Mouse (Mus musculus) cerebellum, postnatal 14 days (tissue): Measurements from ENCODE around the gene Tyw1.

Experiments used
- DNase-seq, 2 experiments: peaks; one replicate each; pipeline ENCODE4 v3.0.0; 2021; ENCODE audit warnings: mixed read lengths in 2 of 2

The Tyw1 gene

DNA sequence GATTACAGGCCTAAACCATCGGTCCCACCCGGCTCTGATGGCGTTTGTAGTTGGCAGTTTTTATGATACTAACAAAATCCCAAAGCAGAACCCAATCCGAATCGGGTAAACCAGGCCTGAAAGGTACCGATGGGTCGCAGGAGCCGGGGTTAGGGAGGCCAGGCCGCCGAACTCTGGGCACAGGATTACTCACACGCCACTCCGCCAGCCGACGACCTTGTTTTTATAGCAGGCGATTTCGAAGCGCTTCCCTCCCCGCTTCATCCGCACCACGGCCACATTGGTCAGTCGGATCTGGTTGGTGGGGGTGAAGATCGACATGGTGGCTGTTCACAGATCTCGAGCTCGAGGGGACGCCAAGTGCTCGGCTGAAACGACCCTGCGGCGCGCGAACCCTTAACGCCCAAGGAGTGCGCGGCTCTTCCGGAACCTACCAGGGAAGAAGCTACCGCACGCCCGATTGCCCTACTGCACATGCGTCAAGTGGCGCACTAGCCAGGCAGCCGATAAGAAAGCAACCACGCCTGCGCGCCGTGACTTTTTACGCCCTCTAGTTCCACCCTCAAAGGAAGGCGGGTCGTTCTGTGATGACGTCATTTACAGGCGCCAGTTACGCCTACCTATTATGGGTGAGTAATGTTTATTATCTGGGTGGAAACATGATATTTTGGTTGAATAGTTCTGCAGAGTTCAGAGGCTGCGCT lies at the start of gene Tyw1, which contains the start of gene Sbds:
Gene Tyw1, plus strand, starts transcription at position 603 of the 704 bp plus-strand sequence.
Gene Sbds, minus strand, starts transcription at position 514 of the 704 bp plus-strand sequence.
- DNase-seq = peak; percentile 97 to 98

DNA sequence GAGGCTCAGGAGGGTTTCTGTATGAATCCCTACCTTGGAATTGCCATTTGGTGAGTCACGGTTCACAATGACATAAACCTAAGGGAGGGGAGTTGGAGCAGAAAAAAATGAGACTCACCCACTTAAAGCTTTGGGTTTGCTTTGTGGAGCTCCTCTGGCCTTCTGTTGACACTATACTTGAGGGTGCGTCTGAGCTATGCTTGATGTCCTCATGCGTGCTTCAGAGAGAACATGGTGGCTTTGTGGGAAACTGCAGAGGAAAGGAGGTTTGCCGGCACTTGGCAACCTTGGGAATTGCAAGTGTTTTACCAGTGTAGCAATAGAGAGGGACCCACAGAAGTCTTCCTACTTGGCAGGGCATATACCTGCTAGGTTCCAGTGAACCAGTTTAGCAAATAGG lies 48.1 kb upstream of the Tyw1 start:
- DNase-seq = no peak

- no peak for DNase-seq
Measured at GRCm38 (mm10) chr5:130212956-130213355, 42.5 kb upstream of the Tyw1 start.

GRCm38 (mm10) chr5:130216781-130217180 lies 38.6 kb upstream of the Tyw1 start, which contains the start of gene Tmem248:
Gene Tmem248 (plus strand): TSS chr5:130217081.
- DNase-seq = no peak

GRCm38 (mm10) chr5:130217406-130217805 lies 38.0 kb upstream of the Tyw1 start:
- no peak for DNase-seq

DNA sequence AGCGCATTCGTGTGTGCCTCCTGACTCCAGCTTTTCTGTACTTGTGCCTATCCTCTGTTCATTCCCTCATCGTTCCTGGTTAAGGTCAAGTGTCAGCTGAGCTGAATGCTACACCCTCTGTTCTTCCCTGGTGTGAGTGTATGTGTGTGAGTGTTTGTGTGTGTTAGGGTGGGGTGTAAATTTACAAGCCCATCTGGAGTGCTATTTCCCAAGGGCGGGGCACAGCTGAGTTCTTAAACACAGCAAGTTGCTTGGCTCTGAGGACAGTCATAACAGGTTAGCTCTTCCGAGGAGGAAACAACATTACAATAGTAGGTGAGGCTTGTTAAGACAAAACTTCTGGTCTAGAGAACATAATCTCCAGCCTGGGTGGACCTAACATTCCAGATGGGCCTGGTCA lies 37.1 kb upstream of the Tyw1 start:
- no peak for DNase-seq

- peak in 1 of 2 experiments; percentile 14 for DNase-seq
Measured at GRCm38 (mm10) chr5:130221316-130221715, 34.1 kb upstream of the Tyw1 start.

- DNase-seq = no peak
Measured at GRCm38 (mm10) chr5:130221760-130222145, 33.7 kb upstream of the Tyw1 start.

DNA sequence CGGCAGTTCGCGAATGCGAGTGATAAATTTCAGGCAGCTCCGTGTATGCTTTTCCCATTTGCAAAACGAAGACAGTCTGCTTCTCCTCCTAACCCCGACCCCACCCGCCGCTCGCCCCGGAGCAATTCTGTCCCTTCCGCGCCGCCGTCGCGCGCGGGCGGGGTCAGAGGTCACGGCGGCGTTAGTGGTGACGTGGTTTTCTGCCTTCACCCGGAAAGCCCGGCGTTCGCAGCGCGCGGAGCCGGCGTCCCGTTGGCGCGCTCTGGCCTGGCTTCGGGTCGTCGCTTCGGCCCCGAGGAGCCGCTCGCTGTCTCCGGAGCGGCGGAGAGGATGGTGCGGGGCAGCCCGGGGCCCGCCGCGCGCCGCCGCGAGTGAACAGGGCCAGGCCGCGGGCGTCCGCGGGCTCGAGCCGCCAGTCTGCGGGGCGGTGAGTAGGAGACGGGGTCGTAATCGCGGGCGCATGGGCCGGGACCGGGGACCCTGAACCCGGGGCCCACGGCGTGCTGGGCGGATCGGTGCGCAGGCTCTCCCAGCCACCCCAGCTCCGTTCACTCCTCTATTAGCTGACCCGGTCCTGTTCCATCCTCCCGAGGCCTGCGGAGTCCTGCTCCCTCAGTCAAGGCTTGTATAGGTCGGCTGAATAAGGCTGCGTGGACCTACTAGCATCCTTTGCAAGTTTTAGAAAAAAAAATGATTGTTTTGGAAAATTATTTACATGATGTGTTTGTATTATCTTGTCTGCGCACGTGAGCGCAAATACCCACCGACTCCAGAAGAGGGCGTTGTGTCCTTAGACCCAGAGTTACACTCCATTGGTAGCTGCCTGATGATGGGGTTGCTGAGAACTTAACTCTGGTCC lies 33.0 kb upstream of the Tyw1 start:
- peak; percentile 98 to 99 for DNase-seq

- no peak for DNase-seq
Measured at GRCm38 (mm10) chr5:130226790-130227189, 28.6 kb upstream of the Tyw1 start.

DNA sequence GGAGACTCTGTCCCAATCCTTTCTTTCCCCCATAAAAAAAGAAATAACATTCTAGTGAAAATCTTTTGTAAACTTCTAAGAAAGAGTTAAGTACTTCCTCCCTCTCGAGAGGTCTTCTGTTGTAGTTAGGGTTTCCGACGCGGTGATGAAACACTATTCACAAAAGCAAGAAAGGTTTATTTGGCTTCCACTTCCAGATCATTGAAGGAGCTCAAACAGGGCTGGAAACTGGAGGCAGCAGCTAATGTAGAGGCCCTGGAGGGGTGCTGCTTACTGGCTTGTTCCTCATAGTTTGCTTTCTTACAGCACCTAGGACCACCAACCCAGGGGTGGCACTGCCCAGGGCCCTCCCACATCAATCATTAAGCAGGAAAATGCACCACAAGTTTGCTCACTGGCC lies 27.3 kb upstream of the Tyw1 start:
- DNase-seq = no peak

GRCm38 (mm10) chr5:130236302-130236701 lies 19.1 kb upstream of the Tyw1 start:
- no peak for DNase-seq

DNA sequence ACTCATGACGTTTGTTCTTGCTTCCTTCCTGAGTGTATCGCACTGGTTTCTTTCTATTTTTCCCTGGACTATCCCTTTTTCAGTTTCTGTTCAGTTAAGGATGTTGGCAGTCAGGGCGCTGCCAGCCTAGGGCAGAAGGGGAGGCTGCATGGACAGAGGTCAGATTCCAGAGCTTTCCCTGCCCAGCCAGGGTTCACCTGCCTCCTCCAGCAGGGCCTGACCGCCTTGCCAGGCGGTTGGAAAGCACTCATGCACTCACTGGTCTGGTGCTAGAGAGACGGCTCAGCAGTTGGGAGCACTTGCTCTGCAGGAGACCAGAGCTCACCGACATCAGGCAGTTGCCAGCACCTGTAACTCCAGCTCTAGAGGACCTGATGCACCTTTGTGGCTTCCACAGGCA lies 16.2 kb upstream of the Tyw1 start:
- DNase-seq = no peak

DNA sequence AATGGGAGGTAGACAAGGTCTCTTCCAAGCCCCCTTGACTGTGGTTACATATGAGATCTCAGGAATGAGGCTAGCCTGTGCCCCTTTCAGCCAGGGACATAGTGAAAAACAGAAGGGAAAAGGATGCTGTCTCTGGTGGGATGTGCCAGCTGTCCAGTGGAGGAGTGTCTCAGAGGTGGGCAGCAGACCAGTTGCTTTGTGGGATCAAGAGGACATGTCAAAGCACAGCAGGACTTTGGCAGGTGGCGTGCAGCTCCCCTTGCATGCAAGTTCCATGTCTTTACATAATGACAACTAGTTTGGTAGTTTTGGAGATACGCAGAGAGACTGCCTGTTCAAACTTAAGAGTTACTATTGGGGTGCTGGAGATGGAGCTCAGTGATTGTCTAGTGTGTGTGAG lies 15.6 kb upstream of the Tyw1 start:
- no peak for DNase-seq

GRCm38 (mm10) chr5:130241426-130241825 lies 14.0 kb upstream of the Tyw1 start:
- DNase-seq = no peak

- DNase-seq = no peak
Measured at GRCm38 (mm10) chr5:130247823-130248222, 7.6 kb upstream of the Tyw1 start.

- peak; percentile 35 to 36 for DNase-seq
Measured at GRCm38 (mm10) chr5:130254164-130255016, 1.0 kb upstream of the Tyw1 start.

DNA sequence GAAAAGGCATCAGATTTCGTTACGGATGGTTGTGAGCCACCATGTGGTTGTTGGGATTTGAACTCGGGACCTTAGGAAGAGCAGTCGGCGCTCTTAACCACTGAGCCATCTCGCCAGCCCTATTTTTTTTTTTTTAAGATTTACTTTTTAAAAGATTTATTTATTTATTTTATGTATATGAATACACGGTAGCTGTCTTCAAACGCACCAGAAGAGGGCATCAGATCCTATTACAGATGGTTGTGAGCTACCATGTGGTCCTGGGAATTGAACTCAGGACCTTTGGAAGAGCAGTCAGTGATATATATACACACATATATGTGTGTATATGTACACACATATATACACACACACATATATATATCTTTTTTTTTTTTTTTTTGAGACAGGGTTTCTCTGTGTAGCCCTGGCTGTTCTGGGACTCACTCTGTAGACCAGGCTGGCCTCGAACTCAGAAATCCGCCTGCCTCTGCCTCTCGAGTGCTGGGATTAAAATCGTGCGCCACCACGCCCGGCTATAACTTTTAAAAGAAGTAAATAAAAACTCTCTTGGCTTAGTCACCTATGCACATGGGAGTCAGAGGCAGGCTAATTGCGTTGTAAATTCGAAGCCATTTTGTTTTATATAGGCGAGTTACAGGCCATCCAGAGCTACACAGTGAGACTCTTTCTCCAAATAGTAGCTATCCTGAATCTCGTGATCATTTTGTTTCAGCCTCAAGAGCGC lies 543 bp downstream of the Tyw1 start:
- peak in 1 of 2 experiments; percentile 14 for DNase-seq

DNA sequence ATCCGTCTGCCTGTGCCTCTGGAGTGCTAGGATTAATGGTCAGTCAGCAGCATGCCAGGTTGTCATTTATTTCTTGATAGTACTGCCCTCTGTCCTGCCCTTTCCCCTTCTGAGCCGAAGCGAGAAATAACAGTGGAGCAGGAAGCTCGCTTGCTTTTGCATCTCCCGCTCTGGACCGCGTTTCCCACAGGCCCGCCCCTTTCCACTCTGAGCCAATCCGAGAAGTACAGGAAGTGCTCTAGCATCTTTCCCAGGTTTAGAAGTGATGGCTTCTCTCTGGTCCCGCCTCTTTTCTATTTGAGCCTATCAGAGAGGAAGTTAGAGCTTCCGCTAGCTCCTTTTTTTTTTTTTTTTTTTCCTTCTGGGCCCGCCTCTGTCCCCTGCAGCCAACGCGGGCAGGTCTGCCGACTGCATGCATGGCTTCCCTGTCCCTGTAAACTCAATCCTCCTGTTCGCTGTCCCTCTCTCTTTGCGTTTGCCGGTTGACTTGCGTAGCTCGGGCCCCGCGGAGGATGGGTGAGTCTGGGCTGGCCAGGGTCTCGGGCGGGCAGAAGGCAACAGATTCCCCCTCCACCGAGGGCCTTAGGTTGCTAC lies 1.4 kb downstream of the Tyw1 start:
- peak; percentile 95 for DNase-seq

- peak in 1 of 2 experiments; percentile 19 for DNase-seq
Measured at GRCm38 (mm10) chr5:130257303-130257702, 1.9 kb downstream of the Tyw1 start.

DNA sequence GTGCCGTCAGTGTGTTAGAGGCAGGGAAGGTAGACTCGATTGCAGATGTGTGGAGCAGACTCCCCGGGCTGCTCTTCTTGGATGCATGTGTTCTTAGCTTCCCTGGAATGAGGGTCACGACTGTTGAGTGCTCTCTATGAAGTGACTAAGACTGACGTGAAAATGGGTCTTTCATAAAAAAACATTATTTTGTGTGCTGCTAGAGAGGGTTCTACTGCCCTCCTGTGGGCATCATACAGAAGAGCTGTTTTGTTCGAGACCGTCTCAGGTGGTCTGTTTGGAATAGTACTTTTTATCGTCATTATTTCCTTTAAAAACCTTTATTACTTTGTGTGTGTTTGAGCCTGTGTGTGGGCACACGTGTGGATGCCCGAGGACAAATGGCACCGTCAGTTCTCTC lies 8.0 kb downstream of the Tyw1 start:
- no peak for DNase-seq
